Mouse (Mus musculus) heart, postnatal 10 days (tissue): ENCODE results near the gene Vmn1r230. TPM values are rescaled to one million over a fixed set of nuclear protein-coding genes. Genes with fewer than 3 reads are reported as not detected.

Experiments used
- DNase-seq, 2 experiments: peaks; one replicate each; pipeline ENCODE4 v3.0.0; 2021
- intact Hi-C: fragments of 180-260 bp; cut with DNase I; formaldehyde crosslinking; loops from one replicate; pipeline ENCODE4 v1.15.1; 2025
- total RNA-seq, 2 experiments: library from RNA; stranded (reverse); gene quantifications; 2 replicates each; pipeline ENCODE4 v1.2.3; 2021

Vmn1r230 gene
- not detected for total RNA-seq

- DNase-seq, result no peak
- intact Hi-C loops, result no loop called here
These were observed at the start of gene Vmn1r230 for GRCm38 (mm10) chr17:20840144-20840543. TSS of gene Vmn1r230 (plus strand) at chr17:20840444.

GRCm38 (mm10) chr17:20811255-20811654 is 29.0 kb upstream of the Vmn1r230 start, which contains the start of gene Vmn1r229:
TSS of gene Vmn1r229 (plus strand) at chr17:20811555.
- intact Hi-C loops, result no loop called here
- no peak for DNase-seq

Other genes starting within 250 kb of the Vmn1r230 start
- gene Vmn2r110, start 244.0 kb upstream of the Vmn1r230 start, total RNA-seq, result not detected
- gene Fpr-rs3, start 215.6 kb upstream of the Vmn1r230 start, total RNA-seq, result not detected
- gene Vmn1r226, start 157.6 kb upstream of the Vmn1r230 start, total RNA-seq, result not detected
- gene Vmn1r227, start 110.6 kb upstream of the Vmn1r230 start, total RNA-seq, result not detected
- not detected for gene Vmn1r228, start 54.3 kb upstream of the Vmn1r230 start, total RNA-seq
- gene Vmn1r229, start 28.9 kb upstream of the Vmn1r230 start, total RNA-seq, result not detected
- gene Vmn1r231, start 64.6 kb downstream of the Vmn1r230 start, total RNA-seq, result not detected
- not detected for gene Vmn1r232, start 79.3 kb downstream of the Vmn1r230 start, total RNA-seq
- gene Ppp2r1a, start 104.9 kb downstream of the Vmn1r230 start, total RNA-seq, result 100 to 1,000 TPM; 266 TPM
- gene Vmn1r233, start 156.0 kb downstream of the Vmn1r230 start, total RNA-seq, result not detected
- 10 to 100 TPM; 16.3 to 16.4 TPM for gene Zfp160, start 168.5 kb downstream of the Vmn1r230 start, total RNA-seq